Mouse (Mus musculus): Measurements from ENCODE around the gene Nexmif. TPM values are rescaled to one million over a fixed set of nuclear protein-coding genes. Genes with fewer than 3 reads are reported as not detected.

Nexmif gene
- polyA plus RNA-seq (2015; fragmentation: Nextera tagmentation; extraction: Ambion mirVana) = 0.36 and 0.42 TPM in 2 replicates

DNA sequence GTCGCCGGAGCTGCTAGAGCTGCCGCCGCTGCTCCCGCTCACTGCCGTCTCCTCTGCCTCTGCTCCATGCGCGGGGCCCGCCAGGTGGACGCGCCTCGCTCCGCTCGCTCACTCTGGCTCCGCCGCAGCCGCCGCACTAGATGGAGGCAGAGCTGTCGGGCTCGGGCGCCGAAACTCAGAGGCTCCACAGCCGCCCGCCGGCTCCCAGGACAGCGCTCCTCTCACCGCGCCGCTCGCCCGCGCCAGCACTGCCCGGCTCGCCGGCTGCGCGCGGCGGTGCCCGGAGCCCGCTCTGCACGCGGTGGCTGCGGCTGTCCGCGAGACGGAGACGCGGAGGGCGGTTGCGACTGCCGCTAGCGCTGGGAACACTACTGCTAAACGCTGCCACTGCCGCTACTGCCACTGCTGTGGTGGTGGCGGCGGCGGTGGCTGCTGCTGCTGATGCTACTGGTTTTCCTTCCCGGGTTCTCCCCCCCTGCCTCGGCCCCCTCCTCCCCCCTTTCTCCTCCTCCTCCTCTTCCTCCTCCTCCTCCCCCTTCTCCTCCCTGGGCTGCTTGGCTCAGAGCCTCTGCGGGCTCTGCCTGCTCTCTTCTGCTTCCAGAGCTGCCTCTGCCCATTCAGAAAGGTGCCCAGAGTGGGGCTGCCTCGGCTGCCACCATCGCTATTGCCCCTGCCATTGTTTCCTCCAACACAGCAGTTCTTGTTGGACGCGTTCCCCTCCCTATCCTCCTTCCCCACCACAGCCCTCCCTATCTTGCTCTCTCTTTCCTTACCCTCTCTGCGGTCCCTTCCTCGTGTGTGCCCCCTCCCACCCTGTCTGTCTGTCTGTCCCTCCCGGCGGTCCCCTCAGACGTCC is at the start of gene Nexmif:
TSS of gene Nexmif (minus strand) at position 450 of the 856 bp plus-strand sequence.

MicroRNAs within 50 kb of the gene (microRNA counts, 519-probe panel; counts per million panel counts)
- 1,607 counts per million, percentile 14 among the panel's probes with 10 or more counts for microRNA mmu-miR-672

Small RNA genes lying within 50 kb of the gene (microRNA-seq; reads per million reads assigned to microRNA genes)
- gene Gm24993 = not detected
- gene Mir672 = 71.7 reads per million, percentile 44 among the genes with 10 or more reads in this experiment

Other genes with a start within 250 kb of the Nexmif start
- gene Rlim, start 219.9 kb downstream of the Nexmif start, polyA plus RNA-seq (2015; fragmentation: Nextera tagmentation; extraction: Ambion mirVana) = 14.5 and 17.7 TPM in 2 replicates
- gene Abcb7, start 212.7 kb upstream of the Nexmif start, polyA plus RNA-seq (2015; fragmentation: Nextera tagmentation; extraction: Ambion mirVana) = 2.5 TPM in 2 replicates

Data from urinary bladder, postnatal 0 days (tissue).